ENCODE assay signal across 24 mouse cellular contexts in genomic region chr16:4363341-4364116, GRCm38 (mm10). TPM values are rescaled to one million over a fixed set of nuclear protein-coding genes. Genes with fewer than 3 reads are reported as not detected.
A peak's percentile ranks its signal among the peaks of the same experiment; 100 is the strongest.
DNase-seq lines count a peak whose midpoint lies in the region; ATAC-seq and TF ChIP-seq lines count a peak whose summit lies in the region.
"Had no signal": no experiment of that assay in that cellular context is flagged by ENCODE, and none has a peak within 500 bp of the region (broad histone marks: within the 10 kb centered on the region; RNA-seq: fewer than 3 reads in every experiment).

No protein-coding gene starts in this region.

- H3K79me2 ChIP-seq in MEL (ENCODE audit: control insufficient read depth, insufficient read depth, low read length, poor library complexity), result no peaks in the 10 kb centered on the region

- H3K36me3 ChIP-seq in MEL (ENCODE audit: control insufficient read depth in 1 of 2, insufficient read depth in 2 of 2, low read length in 2 of 2), result peaks cover 0 to 17% of the 10 kb centered on the region in 2 experiments; a peak in 2 of 4 replicates
- H3K36me3 ChIP-seq in liver, embryonic 13.5 days, result no peaks in the 10 kb centered on the region
- H3K36me3 ChIP-seq: embryonic facial prominence, embryonic 13.5 days; midbrain, embryonic 10.5 days had no signal

- no peaks in the 10 kb centered on the region for H3K9me3 ChIP-seq in MEL (replicated peaks; ENCODE audit: insufficient read depth, low read length)
- H3K9me3 ChIP-seq in liver, embryonic 13.5 days (replicated peaks), result no peaks in the 10 kb centered on the region
- H3K9me3 ChIP-seq: embryonic facial prominence, embryonic 13.5 days; forebrain, embryonic 13.5 days; midbrain, embryonic 10.5 days had no signal

- H3K4me2 ChIP-seq in liver, embryonic 13.5 days, result no peak overlapping the region
- H3K4me2 ChIP-seq: embryonic facial prominence, embryonic 13.5 days; forebrain, embryonic 13.5 days; lung, embryonic 14.5 days had no signal

- TF ChIP-seq EP300 in MEL (IDR thresholded peaks at IDR 0.05; ENCODE audit: low read depth in 1 of 2, low read length in 2 of 2), result peak; percentile 58 to 64

- H3K4me3 ChIP-seq in MEL (ENCODE audit: control insufficient read depth in 1 of 2, insufficient read depth in 1 of 2, low read depth in 2 of 2, low read length in 2 of 2), result no peak overlapping the region
- H3K4me3 ChIP-seq in liver, embryonic 13.5 days (replicated peaks), result no peak overlapping the region
- H3K4me3 ChIP-seq: embryonic facial prominence, embryonic 13.5 days; forebrain, embryonic 13.5 days; left cerebral cortex, adult 2 months; midbrain, embryonic 10.5 days had no signal

- peak; percentile 39; the same call in 1 of the 2 replicates for ATAC-seq in erythroblast, adult 5-6 weeks (replicated peaks; ENCODE audit: low FRiP score, poor library complexity, severe bottlenecking)
- ATAC-seq in liver, embryonic 13.5 days (ENCODE audit: low read depth), result peak; percentile 88
- ATAC-seq: forebrain, embryonic 13.5 days; hindbrain, postnatal 0 days; intestine, postnatal 0 days had no signal

- no peak overlapping the region for H3K27ac ChIP-seq in MEL (ENCODE audit: control insufficient read depth, low read depth, low read length)
- no peak overlapping the region for H3K27ac ChIP-seq in liver, embryonic 13.5 days
- H3K27ac ChIP-seq: embryonic facial prominence, embryonic 13.5 days; forebrain, embryonic 13.5 days; hindbrain, postnatal 0 days; left cerebral cortex, adult 2 months; midbrain, embryonic 10.5 days had no signal

- no peak for TF ChIP-seq CTCF in MEL (IDR thresholded peaks at IDR 0.05 in 2 of 3, conservative IDR thresholded peaks at IDR 0.05 in 1 of 3; ENCODE audit: control insufficient read depth in 1 of 3, insufficient read depth in 1 of 3, low read depth in 2 of 3, low read length in 3 of 3, poor library complexity in 1 of 3, severe bottlenecking in 1 of 3)

- no peak overlapping the region for H3K9ac ChIP-seq in MEL (ENCODE audit: control insufficient read depth, low read depth, low read length, poor library complexity, severe bottlenecking)
- H3K9ac ChIP-seq in liver, embryonic 13.5 days, result no peak overlapping the region
- H3K9ac ChIP-seq: embryonic facial prominence, embryonic 13.5 days; forebrain, embryonic 13.5 days; lung, embryonic 14.5 days had no signal

- peaks cover 12 to 21% of the 10 kb centered on the region in 2 experiments for H3K4me1 ChIP-seq in MEL (ENCODE audit: control insufficient read depth in 1 of 2, insufficient read depth in 2 of 2, low read length in 2 of 2)
- H3K4me1 ChIP-seq in liver, embryonic 13.5 days (replicated peaks), result peaks cover 21% of the 10 kb centered on the region
- H3K4me1 ChIP-seq: forebrain, embryonic 13.5 days; midbrain, embryonic 10.5 days had no signal

- WGBS in liver, embryonic 13.5 days (ENCODE audit: insufficient replicate concordance), result 46% methylated on average over 4 of the region's 4 CpGs

- no peaks in the 10 kb centered on the region for H3K27me3 ChIP-seq in MEL (ENCODE audit: control insufficient read depth in 1 of 2, insufficient read depth in 2 of 2, low read length in 2 of 2)
- no peaks in the 10 kb centered on the region for H3K27me3 ChIP-seq in liver, embryonic 13.5 days
- H3K27me3 ChIP-seq: embryonic facial prominence, embryonic 13.5 days; forebrain, embryonic 13.5 days had no signal

- TF ChIP-seq POLR2A in MEL (IDR thresholded peaks at IDR 0.05; ENCODE audit: control insufficient read depth in 1 of 2, insufficient read depth in 1 of 2, low read depth in 1 of 2, low read length in 2 of 2, poor library complexity in 1 of 2), result no peak

- intact Hi-C loops in heart, postnatal 10 days (cut with DNase I), result no loop called here
- intact Hi-C loops in left cerebral cortex, postnatal 10 days (cut with DNase I), result no loop called here

- no peak for TF ChIP-seq RAD21 in MEL (IDR thresholded peaks at IDR 0.05; ENCODE audit: low read depth, low read length)

- DNase-seq in heart, adult 11 months, result peak; percentile 71
- no peak for DNase-seq in heart, postnatal 10 days
- peak; percentile 68 for DNase-seq in MEL (ENCODE audit: low read depth, low spot score)
- DNase-seq in liver, embryonic 13.5 days, result peak; percentile 9
- no peak for DNase-seq in cerebellum, postnatal 10 days
- no peak for DNase-seq in thymus, adult 18-20 months
- no peak for DNase-seq in left cerebral cortex, postnatal 10 days (ENCODE audit: extremely low spot score in 1 of 2, low spot score in 2 of 2)
- DNase-seq: cerebellum, adult 18-20 months; cerebellum, postnatal 25 days; embryo, embryonic 11 days; gastrocnemius, postnatal 36 days; kidney, postnatal 4 days; layer of hippocampus, adult 9-11 months; lung, embryonic 14.5 days; lung, postnatal 4 days; right cerebral cortex, postnatal 14 days; thymus, postnatal 36 days had no signal

TF ChIP-seq in MEL, 35 proteins besides CTCF, POLR2A, EP300 and RAD21:
- TF ChIP-seq ETS1 (IDR thresholded peaks at IDR 0.05; ENCODE audit: low read depth, low read length), result peak; percentile 18; the same call in 1 of the 2 replicates
- peak; percentile 83 for TF ChIP-seq GATA1 (IDR thresholded peaks at IDR 0.05; ENCODE audit: low read depth, low read length)
- TF ChIP-seq ELF1 (IDR thresholded peaks at IDR 0.05; ENCODE audit: low read depth, low read length), result no peak
- 0 out of 2 replicates have a peak, but pooled peaks have one; percentile 47 for TF ChIP-seq RCOR1 (IDR thresholded peaks at IDR 0.05; ENCODE audit: low read depth, low read length)
- TF ChIP-seq TCF12 (IDR thresholded peaks at IDR 0.05; ENCODE audit: low read depth, low read length), result peak; percentile 62
- TF ChIP-seq USF1 (IDR thresholded peaks at IDR 0.05; ENCODE audit: low read depth, low read length), result peak; percentile 48
- TF ChIP-seq TAL1 (IDR thresholded peaks at IDR 0.05; ENCODE audit: low read length), result peak; percentile 32
- no peak for TF ChIP-seq POLR2AphosphoS5 (IDR thresholded peaks at IDR 0.05; ENCODE audit: borderline replicate concordance, low read depth, low read length)
- 0 out of 2 replicates have a peak, but pooled peaks have one; percentile 47 for TF ChIP-seq MYC (IDR thresholded peaks at IDR 0.05; ENCODE audit: low read depth, low read length)

RNA-seq across cellular contexts. Expression of gene Adcy9, which starts 56.8 kb away (rescaled TPM):
- 10 to 100 TPM; 20.8 to 21.6 TPM for total RNA-seq in heart, postnatal 10 days (2021)
- total RNA-seq in MEL (2012; rRNA removed), result 3.0 and 4.3 TPM in 2 replicates
- polyA plus RNA-seq in MEL (2012; ENCODE audit: insufficient read depth in 1 of 2, insufficient read length in 2 of 2, low read depth in 1 of 2, low replicate concordance in 2 of 2, missing spikeins in 1 of 2), result 1 to 10 TPM in 1 of 2 experiments, not detected in 1; 3.0 TPM
- total RNA-seq in erythroblast, adult 5-6 weeks (2015; ENCODE audit: low replicate concordance), result 0.19 and 1.5 TPM in 2 replicates
- 1.2 and 3.1 TPM in 2 replicates for total RNA-seq in erythroblast, adult 5-6 weeks (2017; ENCODE audit: low replicate concordance)
- 0.63 and 0.66 TPM in 2 replicates for polyA plus RNA-seq in liver, embryonic 13.5 days (2015; fragmentation: Nextera tagmentation; extraction: Ambion mirVana)
- total RNA-seq in left cerebral cortex, postnatal 10 days (2021), result 10 to 100 TPM; 30.8 to 35.9 TPM

Comparison
In these comparisons a context has a peak if more than half of its experiments do, and no peak if none do; other contexts are left out.
1. DNase-seq: peak in heart, adult 11 months (single experiment), MEL (single experiment) and liver, embryonic 13.5 days (single experiment); none in heart, postnatal 10 days (0 of 2), cerebellum, postnatal 10 days (0 of 2), thymus, adult 18-20 months (0 of 2) and left cerebral cortex, postnatal 10 days (0 of 2).